Mouse (Mus musculus) thymus, adult 2 months (tissue): ENCODE data around the gene Dram1.
A peak's percentile ranks its signal among the peaks of the same experiment; 100 is the strongest.

ENCODE experiments used
- CTCF ChIP-seq: fragments of 200-500 bp; IDR thresholded peaks from 2 replicates; pipeline ENCODE4 v1.5.1; 2012; ENCODE audit warnings: mild to moderate bottlenecking, control low read depth, low read length, moderate library complexity, borderline replicate concordance; ENCODE audit not compliant: control insufficient read depth, poor library complexity, insufficient read depth; ENCODE audit errors: extremely low read depth
- POLR2A ChIP-seq: fragments of 200-500 bp; IDR thresholded peaks from 2 replicates; pipeline ENCODE4 v1.6.1; 2012; ENCODE audit warnings: mild to moderate bottlenecking, low read length, control low read depth, moderate library complexity; ENCODE audit not compliant: control insufficient read depth, poor library complexity, insufficient read depth; ENCODE audit errors: extremely low read depth

DNA sequence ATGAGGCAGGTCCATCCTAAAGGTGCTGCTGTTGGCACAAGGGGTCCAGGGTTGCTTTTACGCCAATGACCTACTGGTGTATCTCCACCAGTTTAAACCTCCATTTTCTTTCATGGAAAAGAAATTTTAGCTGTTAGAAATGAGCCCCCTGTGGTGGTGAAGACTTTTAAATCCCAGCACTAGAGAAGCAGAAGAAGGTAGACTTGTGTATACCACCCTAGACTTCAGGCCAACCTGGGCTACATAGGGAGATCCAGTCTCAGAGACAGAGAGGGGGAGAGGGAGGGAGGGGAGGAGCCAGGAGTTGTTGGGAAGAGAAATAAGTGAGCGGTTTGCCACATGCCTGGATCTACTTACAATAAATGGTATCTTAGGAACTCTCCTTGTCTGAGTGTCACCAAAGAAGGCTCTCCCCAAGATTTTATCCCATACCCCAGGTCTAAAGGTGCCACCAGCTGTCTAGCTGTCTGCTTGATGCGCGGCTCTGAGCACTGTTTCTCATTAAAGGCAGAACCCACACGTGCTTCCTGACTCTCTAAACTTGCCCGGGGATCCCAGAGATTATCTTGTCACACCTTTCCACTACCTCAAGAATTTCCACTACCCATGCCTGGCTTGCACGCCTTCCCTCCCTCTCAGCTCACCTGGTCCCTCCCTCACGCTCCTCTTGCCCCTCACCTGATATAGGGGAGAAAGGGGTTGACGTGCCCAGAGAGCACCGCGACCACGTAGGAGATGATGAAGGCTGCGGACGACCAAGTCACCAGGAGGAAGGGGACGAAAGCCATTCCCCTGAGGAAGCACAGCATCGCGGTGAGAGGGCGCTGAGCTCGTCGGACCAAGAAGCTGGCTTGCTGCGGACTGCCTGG is 22.5 kb downstream of the Dram1 start:
- TF ChIP-seq POLR2A (no peak), CTCF (peak; percentile 15; the same call in 1 of the 2 replicates)
